Mouse (Mus musculus) MEL (cell line): ENCODE measurements at regions not wholly inside any gene's neighbourhood (a gene's known extent, or its start where the extent isn't known, plus 50 kb on each side); places are given as distances from the start of the nearest gene placed in this dataset.

Experiments used
- DNase-seq: peaks from one replicate; pipeline ENCODE4 v3.0.0; 2011; ENCODE audit warnings: low read depth, low spot score
- H3K27ac ChIP-seq: 2 replicates; pipeline ENCODE4 v1.5.1; 2012; ENCODE audit warnings: low read depth, mild to moderate bottlenecking, control low read depth, low read length, moderate library complexity; ENCODE audit not compliant: control insufficient read depth
- H3K27me3 ChIP-seq, 2 experiments: fragments of 150-350 bp in 1 of 2; sonication (generic) in 1 of 2; 2 replicates each; pipeline ENCODE4 v1.6.1; 2012; ENCODE audit warnings: low read length in 2 of 2, mild to moderate bottlenecking in 2 of 2, improper control_type of control experiment in 1 of 2, moderate library complexity in 1 of 2; ENCODE audit not compliant: insufficient read depth in 2 of 2, control insufficient read depth in 1 of 2
- H3K36me3 ChIP-seq, 2 experiments: 2 replicates each; pipeline ENCODE4 v1.6.1; 2012 to 2014; ENCODE audit warnings: low read length in 2 of 2, improper control_type of control experiment in 1 of 2, inconsistent platforms in 1 of 2, mild to moderate bottlenecking in 1 of 2; ENCODE audit not compliant: insufficient read depth in 2 of 2, control insufficient read depth in 1 of 2
- H3K4me1 ChIP-seq, 2 experiments: fragments of 150-350 bp in 1 of 2; sonication (generic) in 1 of 2; 2 replicates each; pipeline ENCODE4 v1.6.1; 2012; ENCODE audit warnings: low read length in 2 of 2, improper control_type of control experiment in 1 of 2, mild to moderate bottlenecking in 1 of 2; ENCODE audit not compliant: insufficient read depth in 2 of 2, control insufficient read depth in 1 of 2
- H3K4me3 ChIP-seq, 2 experiments: fragments of 150-350 bp in 1 of 2; sonication (generic) in 1 of 2; 2 replicates each; pipeline ENCODE4 v1.5.1; 2012; ENCODE audit warnings: low read depth in 2 of 2, low read length in 2 of 2, mild to moderate bottlenecking in 2 of 2, moderate library complexity in 2 of 2, control low read depth in 1 of 2, improper control_type of control experiment in 1 of 2; ENCODE audit not compliant: control insufficient read depth in 1 of 2, insufficient read depth in 1 of 2
- H3K79me2 ChIP-seq: 2 replicates; pipeline ENCODE4 v1.6.1; 2012; ENCODE audit warnings: mild to moderate bottlenecking, low read length, moderate library complexity; ENCODE audit not compliant: control insufficient read depth, poor library complexity, insufficient read depth
- H3K9ac ChIP-seq: 2 replicates; pipeline ENCODE4 v1.6.1; 2012; ENCODE audit warnings: low read depth, mild to moderate bottlenecking, control low read depth, low read length, moderate library complexity; ENCODE audit not compliant: control insufficient read depth, poor library complexity, severe bottlenecking
- H3K9me3 ChIP-seq: fragments of 150-350 bp; sonication (generic); replicated peaks from 2 replicates; pipeline ENCODE4 v1.6.1; 2012; ENCODE audit warnings: mild to moderate bottlenecking, low read length, improper control_type of control experiment, moderate library complexity; ENCODE audit not compliant: insufficient read depth
- BHLHE40 ChIP-seq: IDR thresholded peaks from 2 replicates; pipeline ENCODE4 v1.6.1; 2012; ENCODE audit warnings: low read depth, mild to moderate bottlenecking, inconsistent platforms, low read length, improper control_type of control experiment, borderline replicate concordance
- CHD2 ChIP-seq: IDR thresholded peaks from 2 replicates; pipeline ENCODE4 v1.6.1; 2011; ENCODE audit warnings: low read length, improper control_type of control experiment
- CTCF ChIP-seq, 3 experiments: IDR thresholded peaks in 2 of 3; conservative IDR thresholded peaks in 1 of 3; 2 replicates each; pipeline ENCODE4 v1.5.1; 2011 to 2012; ENCODE audit warnings: low read length in 3 of 3, low read depth in 2 of 3, mild to moderate bottlenecking in 2 of 3, improper control_type of control experiment in 1 of 3, inconsistent platforms in 1 of 3, mixed read lengths in 1 of 3, moderate library complexity in 1 of 3; ENCODE audit not compliant: control insufficient read depth in 1 of 3, insufficient read depth in 1 of 3, poor library complexity in 1 of 3, severe bottlenecking in 1 of 3
- HCFC1 ChIP-seq: IDR thresholded peaks from 2 replicates; pipeline ENCODE4 v1.6.1; 2012; ENCODE audit warnings: low read depth, mild to moderate bottlenecking, inconsistent platforms, low read length, improper control_type of control experiment, moderate library complexity
- MYC ChIP-seq: IDR thresholded peaks from 2 replicates; pipeline ENCODE4 v1.6.1; 2011; ENCODE audit warnings: low read depth, mild to moderate bottlenecking, low read length, improper control_type of control experiment, moderate library complexity
- NELFE ChIP-seq: IDR thresholded peaks from 2 replicates; pipeline ENCODE4 v1.6.1; 2011; ENCODE audit warnings: low read depth, low read length, improper control_type of control experiment
- NRF1 ChIP-seq: IDR thresholded peaks from 2 replicates; pipeline ENCODE4 v1.6.1; 2014; ENCODE audit warnings: low read depth, mild to moderate bottlenecking, inconsistent platforms, low read length, improper control_type of control experiment, moderate library complexity; ENCODE audit not compliant: poor library complexity, insufficient read depth, severe bottlenecking
- POLR2A ChIP-seq, 2 experiments: IDR thresholded peaks; 2 replicates each; pipeline ENCODE4 v1.6.1; 2011 to 2012; ENCODE audit warnings: low read length in 2 of 2, mild to moderate bottlenecking in 2 of 2, control low read depth in 1 of 2, improper control_type of control experiment in 1 of 2, low read depth in 1 of 2, moderate library complexity in 1 of 2; ENCODE audit not compliant: control insufficient read depth in 1 of 2, insufficient read depth in 1 of 2, poor library complexity in 1 of 2
- POLR2AphosphoS2 ChIP-seq: IDR thresholded peaks from 2 replicates; pipeline ENCODE4 v1.6.1; 2011; ENCODE audit warnings: low read length, improper control_type of control experiment
- POLR2AphosphoS5 ChIP-seq: IDR thresholded peaks from 2 replicates; pipeline ENCODE4 v1.6.1; 2012; ENCODE audit warnings: low read depth, borderline replicate concordance, mild to moderate bottlenecking, inconsistent platforms, low read length, moderate library complexity, mixed read lengths
- RCOR1 ChIP-seq: IDR thresholded peaks from 2 replicates; pipeline ENCODE4 v1.6.1; 2012; ENCODE audit warnings: low read depth, mild to moderate bottlenecking, inconsistent platforms, low read length, improper control_type of control experiment
- SMC3 ChIP-seq: IDR thresholded peaks from 2 replicates; pipeline ENCODE4 v1.6.1; 2011; ENCODE audit warnings: low read depth, low read length, improper control_type of control experiment
- UBTF ChIP-seq: IDR thresholded peaks from 2 replicates; pipeline ENCODE4 v1.6.1; 2012; ENCODE audit warnings: low read depth, mild to moderate bottlenecking, inconsistent platforms, low read length, improper control_type of control experiment, moderate library complexity, borderline replicate concordance; ENCODE audit not compliant: insufficient read depth
- USF1 ChIP-seq: IDR thresholded peaks from 2 replicates; pipeline ENCODE4 v1.6.1; 2014; ENCODE audit warnings: low read depth, mild to moderate bottlenecking, inconsistent platforms, low read length, improper control_type of control experiment, moderate library complexity
- USF2 ChIP-seq, 2 experiments: IDR thresholded peaks; 2 replicates each; pipeline ENCODE4 v1.6.1; 2011 to 2012; ENCODE audit warnings: improper control_type of control experiment in 2 of 2, low read length in 2 of 2, borderline replicate concordance in 1 of 2, inconsistent platforms in 1 of 2, low read depth in 1 of 2, mild to moderate bottlenecking in 1 of 2; ENCODE audit not compliant: insufficient read depth in 1 of 2
- ZNF384 ChIP-seq: IDR thresholded peaks from 2 replicates; pipeline ENCODE4 v1.6.1; 2012; ENCODE audit warnings: low read depth, mild to moderate bottlenecking, inconsistent platforms, low read length, improper control_type of control experiment

- DNase-seq: no peak
- Histone ChIP-seq H3K4me3 (no peak overlapping the region), H3K27me3 (no peaks in the 10 kb centered on the region), H3K9me3 (no peaks in the 10 kb centered on the region), H3K4me1 (no peaks in the 10 kb centered on the region), H3K27ac (no peak overlapping the region), H3K79me2 (no peaks in the 10 kb centered on the region), H3K36me3 (no peaks in the 10 kb centered on the region), H3K9ac (no peak overlapping the region)
- no peak for TF ChIP-seq ZNF384
- TF ChIP-seq NELFE: no peak
- no peak for TF ChIP-seq CTCF (IDR thresholded peaks at IDR 0.05 in 2 of 3, conservative IDR thresholded peaks at IDR 0.05 in 1 of 3; ENCODE audit: control insufficient read depth in 1 of 3, insufficient read depth in 1 of 3, low read depth in 2 of 3, low read length in 3 of 3, poor library complexity in 1 of 3, severe bottlenecking in 1 of 3)
- TF ChIP-seq MYC: no peak
- no peak for TF ChIP-seq BHLHE40
Observed at GRCm38 (mm10) chr3:124011685-124012084, 309.0 kb upstream of the Tram1l1 start.

GRCm38 (mm10) chr3:124018618-124019017 lies 302.0 kb upstream of the Tram1l1 start:
- no peaks in the 10 kb centered on the region for H3K4me1 ChIP-seq
- no peaks in the 10 kb centered on the region for H3K27me3 ChIP-seq
- DNase-seq: no peak
- no peak overlapping the region for H3K4me3 ChIP-seq
- no peak overlapping the region for H3K27ac ChIP-seq
- no peaks in the 10 kb centered on the region for H3K79me2 ChIP-seq
- H3K9ac ChIP-seq: no peak overlapping the region
- no peaks in the 10 kb centered on the region for H3K9me3 ChIP-seq
- no peaks in the 10 kb centered on the region for H3K36me3 ChIP-seq
- no peak for TF ChIP-seq SMC3
- TF ChIP-seq POLR2AphosphoS2: no peak
- TF ChIP-seq NRF1: no peak
- TF ChIP-seq BHLHE40: no peak
- TF ChIP-seq USF1: no peak
- no peak for TF ChIP-seq CHD2
- TF ChIP-seq POLR2A (IDR thresholded peaks at IDR 0.05; ENCODE audit: control insufficient read depth in 1 of 2, insufficient read depth in 1 of 2, low read depth in 1 of 2, low read length in 2 of 2, poor library complexity in 1 of 2): no peak

- Histone ChIP-seq H3K79me2 (no peaks in the 10 kb centered on the region), H3K4me3 (no peak overlapping the region), H3K9me3 (no peaks in the 10 kb centered on the region), H3K36me3 (no peaks in the 10 kb centered on the region), H3K9ac (no peak overlapping the region), H3K27ac (no peak overlapping the region), H3K4me1 (no peaks in the 10 kb centered on the region), H3K27me3 (no peaks in the 10 kb centered on the region)
- no peak for TF ChIP-seq NELFE
- no peak for TF ChIP-seq SMC3
- no peak for TF ChIP-seq RCOR1
- TF ChIP-seq UBTF: no peak
- no peak for TF ChIP-seq HCFC1
- no peak for TF ChIP-seq POLR2AphosphoS5
- TF ChIP-seq USF2 (IDR thresholded peaks at IDR 0.05; ENCODE audit: borderline replicate concordance in 1 of 2, insufficient read depth in 1 of 2, low read depth in 1 of 2, low read length in 2 of 2): no peak
- no peak for DNase-seq
Observed at GRCm38 (mm10) chr3:124026188-124026587, 294.5 kb upstream of the Tram1l1 start.
